Mouse (Mus musculus) central nervous system, embryonic 11.5 days (tissue): ENCODE measurements around the gene Wrap53. TPM values are rescaled to one million over a fixed set of nuclear protein-coding genes. Genes with fewer than 3 reads are reported as not detected.

Experiments used
- polyA plus RNA-seq: library from polyadenylated mRNA; depleted of rRNA; stranded (reverse); fragments of >200 nt; gene quantifications from 2 replicates; pipeline ENCODE4 v1.2.3, GENCODE M21; 2012; rRNA removed

The Wrap53 gene
- 22.5 and 33.0 TPM in 2 replicates for polyA plus RNA-seq

GRCm38 (mm10) chr11:69580091-69580514, at the start of gene Wrap53, which contains the start of gene Trp53:
Wrap53 (minus strand) TSS chr11:69580255.
Trp53 (plus strand) TSS chr11:69580359.

DNA sequence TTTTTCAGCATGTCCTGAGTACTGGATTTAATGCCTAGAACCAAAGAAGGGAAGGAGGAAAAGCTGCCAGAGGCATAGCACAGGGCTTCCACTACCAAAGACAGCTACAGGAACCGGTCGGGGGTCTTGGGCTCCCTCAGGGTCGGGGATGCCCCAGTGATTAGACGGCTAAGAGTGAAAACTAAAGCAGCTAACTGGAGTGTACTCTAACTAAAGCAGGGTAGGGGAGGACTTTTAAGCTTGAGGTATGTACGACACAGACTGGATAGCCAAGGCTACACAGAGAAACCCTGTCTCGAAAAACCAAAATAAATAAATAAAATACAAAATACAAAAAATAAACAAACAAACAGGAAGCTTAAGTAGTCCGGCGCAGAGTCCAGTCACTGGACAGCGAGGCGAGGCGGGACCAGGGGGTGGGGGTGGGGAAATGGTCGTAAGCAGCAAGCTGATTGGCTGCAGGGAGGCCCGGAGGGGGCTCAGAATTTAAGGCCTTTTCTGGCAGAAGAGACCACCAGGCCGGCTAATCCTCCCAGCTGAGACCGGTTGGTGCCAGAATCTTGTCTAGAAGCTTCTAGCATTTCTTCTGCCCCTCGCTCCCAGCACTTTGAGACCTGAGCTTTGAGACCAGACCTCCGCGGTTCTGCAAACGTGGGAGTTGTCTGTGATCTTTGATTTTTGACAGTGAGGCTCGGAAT, 41.7 kb upstream of the Wrap53 start, which contains the start of gene Sat2:
TSS of gene Sat2 (plus strand) at position 454 of the 698 bp plus-strand sequence.

DNA sequence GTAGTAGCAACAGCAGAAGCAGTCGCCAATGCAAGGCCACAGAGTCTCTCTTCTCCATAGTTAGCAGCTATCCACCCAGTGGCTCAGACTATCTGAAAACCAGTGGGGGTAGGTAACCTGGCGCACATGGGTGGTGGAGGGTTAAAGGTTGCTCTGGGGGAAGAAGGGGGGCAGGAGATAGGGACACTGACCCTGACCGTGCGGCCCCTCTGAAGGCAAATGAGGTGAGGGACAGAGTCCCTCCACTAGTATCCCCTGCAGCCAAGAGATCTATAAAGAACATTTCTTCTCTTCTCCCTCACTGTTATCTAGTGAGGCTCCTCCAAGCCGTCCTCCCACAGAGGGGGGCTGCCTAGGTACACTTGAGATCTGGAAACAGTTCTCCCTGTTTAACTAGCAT, 37.8 kb upstream of the Wrap53 start, which contains the start of gene Shbg:
TSS of gene Shbg (minus strand) at position 101 of the 400 bp plus-strand sequence.

GRCm38 (mm10) chr11:69605726-69606490, 25.9 kb upstream of the Wrap53 start, which contains the start of gene Atp1b2:
Atp1b2 (minus strand) TSS chr11:69605942.

DNA sequence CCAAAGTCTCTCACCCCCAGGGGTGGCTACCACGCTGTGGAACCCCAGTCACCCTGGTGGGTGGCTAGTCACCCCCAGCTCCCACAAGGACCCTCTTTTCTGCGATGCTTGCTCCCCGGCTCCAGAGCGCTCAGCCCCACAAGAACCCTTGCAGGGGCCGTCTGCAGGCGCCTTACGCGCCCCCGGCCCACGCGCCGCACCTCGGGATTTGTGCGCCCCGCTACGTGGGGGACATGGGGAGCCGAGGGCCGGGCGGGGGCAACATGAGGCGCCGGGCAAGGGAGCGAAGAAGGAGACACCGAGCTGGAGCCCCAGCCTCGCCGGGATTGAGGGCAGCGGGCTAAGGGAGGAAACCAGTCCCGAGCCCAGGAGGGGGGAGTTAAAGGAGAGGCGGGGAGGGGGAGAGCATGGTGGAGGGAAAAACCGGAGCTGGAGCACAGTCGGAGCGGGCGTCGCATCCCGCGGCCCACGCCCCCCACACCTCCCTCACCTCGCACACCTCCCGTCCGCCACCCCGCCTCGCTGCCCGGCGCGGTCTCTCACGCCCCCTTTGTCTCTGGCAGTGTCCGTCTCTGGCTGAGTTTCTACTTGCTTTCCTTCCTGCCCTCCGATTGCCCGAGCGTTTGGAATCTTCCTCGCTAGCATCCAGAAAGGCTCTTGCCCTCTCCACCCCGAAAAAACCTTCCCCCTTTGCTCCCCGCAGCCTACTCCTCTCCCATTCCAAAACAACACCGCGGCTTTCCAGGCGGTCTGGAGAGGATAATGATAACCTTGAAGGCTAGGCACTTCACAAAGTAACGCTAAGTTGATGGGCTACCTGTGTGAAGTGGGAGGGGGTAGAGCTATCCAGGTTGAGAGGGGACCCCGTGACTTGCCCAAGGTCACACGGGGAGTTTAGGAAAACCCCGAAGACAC, 19.9 kb downstream of the Wrap53 start, which contains the start of gene Efnb3:
TSS of gene Efnb3 (minus strand) at position 355 of the 915 bp plus-strand sequence.

GRCm38 (mm10) chr11:69549060-69549656, 30.9 kb downstream of the Wrap53 start, which contains the start of gene Dnah2:
Dnah2 (minus strand) TSS chr11:69549110.

Other genes with a start within 250 kb of the Wrap53 start
- gene Rnf227, start 239.8 kb downstream of the Wrap53 start, polyA plus RNA-seq = 23.9 and 43.4 TPM in 2 replicates
- 300 and 312 TPM in 2 replicates for gene Chd3, start 210.8 kb downstream of the Wrap53 start, polyA plus RNA-seq
- 82.7 and 106 TPM in 2 replicates for gene Naa38, start 184.8 kb downstream of the Wrap53 start, polyA plus RNA-seq
- gene Cyb5d1, start 184.6 kb downstream of the Wrap53 start, polyA plus RNA-seq = 32.4 and 41.8 TPM in 2 replicates
- gene Tmem88, start 182.0 kb downstream of the Wrap53 start, polyA plus RNA-seq = 8.5 and 12.8 TPM in 2 replicates
- gene Kdm6b, start 166.6 kb downstream of the Wrap53 start, polyA plus RNA-seq = 23.4 and 26.2 TPM in 2 replicates
- gene Dnah2, start 31.1 kb downstream of the Wrap53 start, polyA plus RNA-seq = 1.5 and 2.1 TPM in 2 replicates
- gene Efnb3, start 20.1 kb downstream of the Wrap53 start, polyA plus RNA-seq = 60.4 and 60.6 TPM in 2 replicates
- gene Trp53, start 104 bp upstream of the Wrap53 start, polyA plus RNA-seq = 151 and 154 TPM in 2 replicates
- 11.4 and 13.4 TPM in 2 replicates for gene Atp1b2, start 25.7 kb upstream of the Wrap53 start, polyA plus RNA-seq
- gene Shbg, start 37.6 kb upstream of the Wrap53 start, polyA plus RNA-seq = 0.86 and 1.6 TPM in 2 replicates
- 14.8 and 16.0 TPM in 2 replicates for gene Sat2, start 41.8 kb upstream of the Wrap53 start, polyA plus RNA-seq
- gene Fxr2, start 52.7 kb upstream of the Wrap53 start, polyA plus RNA-seq = 126 and 156 TPM in 2 replicates
- gene Sox15, start 75.1 kb upstream of the Wrap53 start, polyA plus RNA-seq = 0.12 and 0.22 TPM in 2 replicates
- gene Mpdu1, start 82.4 kb upstream of the Wrap53 start, polyA plus RNA-seq = 97.0 and 101 TPM in 2 replicates
- gene Cd68, start 85.9 kb upstream of the Wrap53 start, polyA plus RNA-seq = 4.7 and 9.4 TPM in 2 replicates
- gene Eif4a1, start 92.2 kb upstream of the Wrap53 start, polyA plus RNA-seq = 1,301 and 1,419 TPM in 2 replicates
- 92.5 and 186 TPM in 2 replicates for gene Senp3, start 101.8 kb upstream of the Wrap53 start, polyA plus RNA-seq
- 0.29 and 0.97 TPM in 2 replicates for gene Tnfsf13, start 105.5 kb upstream of the Wrap53 start, polyA plus RNA-seq
- 4.4 and 4.9 TPM in 2 replicates for gene Tnfsf12, start 115.6 kb upstream of the Wrap53 start, polyA plus RNA-seq
- 1.7 and 2.3 TPM in 2 replicates for gene Tnfsfm13, start 115.8 kb upstream of the Wrap53 start, polyA plus RNA-seq
- gene Polr2a, start 178.4 kb upstream of the Wrap53 start, polyA plus RNA-seq = 48.6 and 79.6 TPM in 2 replicates
- 0.16 and 0.30 TPM in 2 replicates for gene Slc35g3, start 181.7 kb upstream of the Wrap53 start, polyA plus RNA-seq
- gene Zbtb4, start 185.7 kb upstream of the Wrap53 start, polyA plus RNA-seq = 4.7 and 5.0 TPM in 2 replicates
- 1.7 and 15.7 TPM in 2 replicates for gene Chrnb1, start 215.7 kb upstream of the Wrap53 start, polyA plus RNA-seq
- 4.7 and 7.5 TPM in 2 replicates for gene Fgf11, start 221.6 kb upstream of the Wrap53 start, polyA plus RNA-seq
- gene Tmem102, start 225.4 kb upstream of the Wrap53 start, polyA plus RNA-seq = 0.19 and 0.27 TPM in 2 replicates
- not detected in 2 replicates for gene Gm39566, start 235.0 kb upstream of the Wrap53 start, polyA plus RNA-seq
- not detected in 2 replicates for gene Spem2, start 238.2 kb upstream of the Wrap53 start, polyA plus RNA-seq
- 0.80 and 0.86 TPM in 2 replicates for gene Spem1, start 241.9 kb upstream of the Wrap53 start, polyA plus RNA-seq